Mouse (Mus musculus) frontal cortex, postnatal 36 days (tissue): ENCODE data around the gene Prpf4.

Experiments
- DNase-seq, 2 experiments: peaks; one replicate each; pipeline ENCODE4 v3.0.0; 2022; ENCODE audit warnings: low spot score in 2 of 2

Gene Prpf4

GRCm38 (mm10) chr4:62437256-62437778, 28.7 kb downstream of the Prpf4 start:
- no peak for DNase-seq

GRCm38 (mm10) chr4:62437871-62438270, 29.3 kb downstream of the Prpf4 start:
- no peak for DNase-seq

GRCm38 (mm10) chr4:62439793-62440192, 31.2 kb downstream of the Prpf4 start:
- DNase-seq: no peak

GRCm38 (mm10) chr4:62440544-62440943, 31.9 kb downstream of the Prpf4 start:
- no peak for DNase-seq

- DNase-seq: no peak
Observed at GRCm38 (mm10) chr4:62440986-62441385, 32.4 kb downstream of the Prpf4 start.

- DNase-seq: peak; percentile 17 to 40
Observed at GRCm38 (mm10) chr4:62454995-62455394, 46.4 kb downstream of the Prpf4 start.

- peak; percentile 48 to 76 for DNase-seq
Observed at GRCm38 (mm10) chr4:62459081-62459480, 50.5 kb downstream of the Prpf4 start.

- DNase-seq: no peak
Observed at GRCm38 (mm10) chr4:62460348-62460747, 51.8 kb downstream of the Prpf4 start.

GRCm38 (mm10) chr4:62463124-62463523, 54.5 kb downstream of the Prpf4 start:
- DNase-seq: no peak

- no peak for DNase-seq
Observed at GRCm38 (mm10) chr4:62468158-62468557, 59.6 kb downstream of the Prpf4 start.

GRCm38 (mm10) chr4:62470598-62471051, 62.0 kb downstream of the Prpf4 start, which contains the start of gene Wdr31:
Gene Wdr31 (minus strand): TSS chr4:62470896.
- peak; percentile 80 to 86 for DNase-seq

- DNase-seq: peak in 1 of 2 experiments; percentile 59
Observed at GRCm38 (mm10) chr4:62472071-62472470, 63.5 kb downstream of the Prpf4 start.

- DNase-seq: no peak
Observed at GRCm38 (mm10) chr4:62475131-62475530, 66.5 kb downstream of the Prpf4 start.

- DNase-seq: no peak
Observed at GRCm38 (mm10) chr4:62475793-62476192, 67.2 kb downstream of the Prpf4 start.
